Mouse (Mus musculus) adrenal gland, postnatal 36 days (tissue): ENCODE data around the gene Sh2d4b. TPM values are rescaled to one million over a fixed set of nuclear protein-coding genes. Genes with fewer than 3 reads are reported as not detected.

ENCODE experiments used
- DNase-seq, 2 experiments: peaks; one replicate each; pipeline ENCODE4 v3.0.0; 2021; ENCODE audit warnings: mixed read lengths in 1 of 2
- long read RNA-seq, 2 experiments: library from polyadenylated mRNA; stranded (forward); transcript quantifications; one replicate each; pipeline ENCODE4 v2.0.0; 2021; ENCODE audit warnings: borderline sequencing depth in 2 of 2
- total RNA-seq, 2 experiments: library from RNA; stranded (reverse); gene quantifications; 2 replicates each; pipeline ENCODE4 v1.2.3; 2021

Gene Sh2d4b
- total RNA-seq, result 1 to 10 TPM; 1.2 to 2.6 TPM
- long read RNA-seq, experiment 1, result 0 reads
- long read RNA-seq, experiment 2, result 0 reads

- no peak for DNase-seq
Observed at GRCm38 (mm10) chr14:40893196-40893595, at the start of gene Sh2d4b. Gene Sh2d4b (minus strand): TSS chr14:40893266.

DNA sequence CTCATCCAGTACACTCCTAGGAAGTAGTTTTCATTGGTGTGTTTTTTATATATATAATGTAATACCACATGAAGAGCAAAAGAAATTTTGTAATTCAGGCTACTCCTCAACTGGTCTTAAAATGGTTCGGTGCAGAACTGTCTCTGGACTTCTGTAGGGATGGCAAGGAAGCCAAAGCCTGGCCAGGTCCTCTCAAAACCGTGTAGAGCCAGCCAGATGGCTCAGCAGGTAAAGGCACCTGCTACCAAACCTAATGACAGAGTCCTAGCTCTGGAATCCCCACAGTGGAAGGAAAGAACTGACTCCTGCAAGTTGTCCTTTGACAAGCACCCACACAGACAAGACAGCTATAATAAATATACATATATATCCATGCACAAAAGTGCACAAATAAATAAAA, 49.4 kb upstream of the Sh2d4b start:
- DNase-seq, result no peak

DNA sequence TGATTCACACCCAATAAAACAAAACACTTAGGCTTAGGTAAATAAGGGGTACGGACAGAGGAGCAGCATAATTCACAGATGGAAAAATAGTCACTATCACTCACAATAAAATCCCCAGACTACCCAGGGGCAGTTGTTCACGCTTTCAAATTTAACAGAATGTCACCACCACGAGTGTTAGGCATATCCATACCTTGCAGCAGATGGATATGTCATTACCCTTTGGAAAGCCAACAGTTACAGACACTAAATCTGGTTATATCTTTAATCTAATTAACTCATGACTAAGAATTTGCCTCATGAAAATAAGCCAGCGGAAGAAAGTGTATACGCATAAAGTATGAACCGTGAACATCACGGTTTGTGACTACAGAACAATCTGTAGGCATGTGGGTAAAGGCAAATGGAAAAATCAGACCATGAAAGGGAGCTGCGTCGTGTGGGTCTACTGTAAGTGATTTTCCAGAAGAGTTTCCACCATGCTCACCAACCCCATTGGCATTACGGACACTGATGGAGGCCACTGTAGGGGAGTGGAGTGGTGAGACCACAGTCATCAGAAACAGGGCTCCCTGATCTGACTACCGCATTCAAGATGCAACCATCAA, 45.4 kb upstream of the Sh2d4b start:
- no peak for DNase-seq

DNA sequence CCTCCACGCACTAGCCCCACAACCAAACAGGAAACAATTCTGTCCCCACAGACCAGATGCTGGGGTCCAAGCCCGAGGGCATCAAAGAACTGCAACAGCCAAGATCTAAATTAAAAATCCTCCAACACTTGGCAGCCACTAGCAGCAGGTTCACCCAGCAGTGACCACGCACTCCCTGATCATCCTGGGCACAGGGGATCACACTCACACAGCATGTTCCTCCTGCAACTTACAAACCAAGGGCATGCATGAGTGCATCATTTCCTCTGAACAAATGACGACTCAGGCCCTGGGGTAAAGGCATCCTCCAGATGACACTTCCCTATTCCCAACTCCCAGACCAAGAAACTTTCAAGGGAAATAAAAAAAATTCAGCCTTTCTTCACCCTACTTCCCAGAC, 44.0 kb upstream of the Sh2d4b start:
- DNase-seq, result no peak

GRCm38 (mm10) chr14:40935481-40935880, 42.4 kb upstream of the Sh2d4b start:
- DNase-seq, result no peak

DNA sequence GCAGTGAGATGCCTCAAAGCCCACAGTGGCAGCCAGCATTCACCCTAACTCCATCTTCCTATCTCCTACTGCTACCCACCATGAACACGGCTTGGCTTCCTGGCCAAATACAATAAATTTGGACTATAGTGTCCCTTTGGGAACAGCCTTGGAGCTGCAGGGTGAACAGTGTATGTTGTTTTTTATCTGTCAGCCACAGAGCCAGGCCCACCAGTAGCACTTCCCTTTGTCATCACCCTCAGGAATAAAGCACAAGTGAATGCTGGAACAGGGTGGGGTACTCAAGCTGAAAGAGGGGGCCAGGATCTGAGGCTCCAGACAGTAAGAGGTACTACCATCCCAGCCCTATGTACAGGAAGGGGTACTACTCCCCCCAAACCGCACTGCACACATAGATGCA, 42.0 kb upstream of the Sh2d4b start:
- DNase-seq, result no peak

- no peak for DNase-seq
Observed at GRCm38 (mm10) chr14:40933328-40933727, 40.3 kb upstream of the Sh2d4b start.

- DNase-seq, result no peak
Observed at GRCm38 (mm10) chr14:40932225-40932624, 39.2 kb upstream of the Sh2d4b start.

DNA sequence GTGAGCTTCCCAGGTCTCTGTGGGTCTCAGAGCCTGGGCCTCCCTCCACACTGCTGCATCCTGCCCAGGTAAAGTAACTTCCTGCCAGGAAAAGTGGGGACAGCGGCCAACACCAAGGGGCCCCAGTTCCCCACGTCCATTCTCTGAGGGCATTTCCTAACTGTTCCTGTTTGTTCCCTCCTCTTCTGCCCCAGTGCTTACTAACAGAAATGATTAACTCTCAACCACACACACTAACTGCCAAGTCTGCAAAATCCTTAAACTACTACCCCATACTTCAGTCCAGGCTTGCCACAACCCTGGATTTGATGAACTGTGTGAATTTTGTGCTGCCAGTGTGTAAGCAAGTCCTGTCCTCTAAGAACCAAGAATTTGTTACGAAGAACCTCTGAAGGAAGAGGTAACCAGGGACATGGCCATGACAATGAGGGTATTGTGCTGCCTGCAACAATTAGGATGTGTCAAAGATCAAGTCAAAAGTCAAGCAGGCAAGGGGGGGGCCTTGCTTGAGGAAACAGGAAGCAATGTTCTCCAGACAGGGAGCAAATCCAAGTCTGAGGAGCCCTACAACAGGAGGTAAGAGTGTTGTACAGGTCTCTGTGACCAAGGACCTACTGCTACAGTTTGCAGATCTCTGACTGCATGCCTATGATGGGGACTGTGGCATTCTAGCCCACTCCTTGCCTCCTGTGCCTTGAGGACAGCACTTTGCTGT, 38.2 kb upstream of the Sh2d4b start:
- peak in 1 of 2 experiments; percentile 40 for DNase-seq

DNA sequence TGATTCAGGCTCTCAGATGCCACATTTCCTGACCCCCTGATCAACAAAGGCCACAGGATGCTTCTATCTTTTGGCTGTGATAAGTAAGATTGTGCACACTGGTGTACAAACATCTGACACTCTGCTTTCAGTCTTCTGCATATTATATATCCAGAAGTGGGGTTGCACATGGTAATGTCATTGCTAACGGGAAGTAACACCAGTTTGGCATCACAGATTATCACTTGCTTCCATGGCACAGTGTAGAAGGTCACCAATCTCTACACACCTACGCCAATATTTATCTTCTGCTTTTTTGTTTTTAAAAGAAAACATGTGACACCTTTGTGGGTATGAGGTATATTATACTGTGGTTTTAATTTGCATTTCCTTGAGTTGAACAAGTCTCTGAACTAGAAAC, 36.9 kb upstream of the Sh2d4b start:
- DNase-seq, result no peak

DNA sequence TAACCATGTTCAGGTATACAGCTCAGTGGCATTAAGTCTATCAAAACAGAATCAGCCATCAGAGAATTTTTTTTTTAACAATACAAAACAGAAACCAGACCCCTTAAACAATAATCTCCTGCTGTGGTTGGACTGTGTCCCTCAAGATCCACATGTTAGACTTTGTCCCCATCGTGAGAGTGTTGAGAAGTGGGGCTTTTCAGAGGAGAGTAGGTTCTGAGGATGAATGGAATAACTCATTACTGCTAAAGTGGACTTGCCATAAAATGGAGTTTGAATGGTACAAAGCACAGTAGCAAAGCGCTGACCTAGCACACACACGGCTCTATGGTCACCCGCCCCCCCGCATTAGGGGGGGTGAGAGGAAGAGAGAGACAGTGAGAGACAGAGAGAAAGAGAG, 35.8 kb upstream of the Sh2d4b start:
- no peak for DNase-seq

- DNase-seq, result no peak
Observed at GRCm38 (mm10) chr14:40927041-40927440, 34.0 kb upstream of the Sh2d4b start.

DNA sequence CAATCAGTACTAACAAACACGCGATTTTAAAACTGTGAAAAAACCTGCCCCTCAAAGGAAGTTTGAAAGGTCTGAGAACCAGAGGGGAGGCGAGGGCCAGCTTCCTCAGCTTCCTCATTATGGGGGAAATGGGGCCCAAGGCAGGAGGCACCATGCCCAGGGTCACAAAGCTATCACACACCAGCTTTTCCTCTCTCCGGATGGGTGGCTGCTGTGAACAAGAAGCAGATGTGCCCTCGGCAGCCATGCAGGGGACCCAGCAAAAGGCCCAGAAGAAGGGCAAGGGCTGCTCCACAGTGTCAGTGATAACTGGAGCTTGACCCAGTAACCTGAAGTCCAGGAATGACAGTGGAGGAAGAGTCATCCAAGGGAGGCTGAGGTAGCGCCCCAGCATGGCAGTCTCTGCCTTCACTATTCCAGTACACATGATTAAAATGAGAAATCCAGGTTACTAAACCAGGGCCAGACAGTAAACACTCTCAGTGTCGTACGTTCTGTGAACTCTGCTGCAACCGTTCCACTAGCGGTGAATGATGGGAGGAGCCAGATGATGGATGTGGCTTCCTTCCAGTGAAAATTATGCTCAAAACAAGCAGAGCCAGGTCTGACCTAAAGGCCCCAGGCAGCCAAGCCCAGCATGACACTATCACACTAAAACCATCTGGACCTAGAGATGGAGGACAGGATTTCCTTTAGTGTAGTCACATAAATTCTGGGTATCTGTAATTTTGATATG, 31.5 kb upstream of the Sh2d4b start:
- DNase-seq, result peak in 1 of 2 experiments; percentile 29

GRCm38 (mm10) chr14:40921241-40921640, 28.2 kb upstream of the Sh2d4b start:
- no peak for DNase-seq

DNA sequence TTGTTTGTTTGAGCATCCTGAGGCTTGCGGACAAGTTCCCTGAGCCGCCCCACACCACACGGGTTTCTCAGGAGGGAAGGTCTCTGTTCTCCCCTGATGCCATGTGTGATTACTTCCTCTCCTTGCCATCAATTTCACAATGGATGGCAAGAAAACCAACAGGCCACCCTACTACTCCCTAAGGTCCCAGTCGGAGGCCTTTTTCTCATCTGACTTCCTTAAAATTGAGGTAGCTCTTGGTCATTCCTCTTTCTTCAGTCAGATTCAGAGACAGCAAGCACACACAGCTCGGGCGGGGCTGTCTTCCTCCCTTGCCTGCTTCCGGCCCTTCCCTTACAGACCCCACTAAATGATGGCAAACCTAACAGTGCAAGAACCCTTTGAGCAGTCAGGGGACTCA, 26.5 kb upstream of the Sh2d4b start:
- DNase-seq, result no peak

- DNase-seq, result no peak
Observed at GRCm38 (mm10) chr14:40918477-40918876, 25.4 kb upstream of the Sh2d4b start.

DNA sequence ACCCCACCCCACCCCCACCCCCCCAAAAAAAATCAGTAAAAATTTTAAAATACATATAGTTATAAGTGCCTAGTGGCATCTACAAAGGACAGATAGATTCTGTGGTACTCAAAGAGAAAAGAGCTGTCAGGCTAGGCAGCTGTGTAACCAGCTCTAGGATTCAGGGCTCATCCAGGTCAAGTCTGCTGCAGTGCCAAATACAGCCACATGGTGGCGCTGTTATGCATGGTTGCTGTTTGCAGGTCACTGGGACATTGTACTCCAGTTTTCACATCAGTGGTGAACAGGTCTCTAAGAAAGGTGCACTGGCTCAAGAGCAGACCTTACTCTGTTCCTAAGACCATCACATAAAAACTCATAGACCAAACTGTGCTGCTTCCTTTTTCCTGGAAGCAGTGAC, 24.6 kb upstream of the Sh2d4b start:
- peak; percentile 90 to 92 for DNase-seq

GRCm38 (mm10) chr14:40916667-40917066, 23.6 kb upstream of the Sh2d4b start:
- no peak for DNase-seq

GRCm38 (mm10) chr14:40915838-40916237, 22.8 kb upstream of the Sh2d4b start:
- no peak for DNase-seq

GRCm38 (mm10) chr14:40914701-40915100, 21.6 kb upstream of the Sh2d4b start:
- DNase-seq, result peak; percentile 49 to 69

DNA sequence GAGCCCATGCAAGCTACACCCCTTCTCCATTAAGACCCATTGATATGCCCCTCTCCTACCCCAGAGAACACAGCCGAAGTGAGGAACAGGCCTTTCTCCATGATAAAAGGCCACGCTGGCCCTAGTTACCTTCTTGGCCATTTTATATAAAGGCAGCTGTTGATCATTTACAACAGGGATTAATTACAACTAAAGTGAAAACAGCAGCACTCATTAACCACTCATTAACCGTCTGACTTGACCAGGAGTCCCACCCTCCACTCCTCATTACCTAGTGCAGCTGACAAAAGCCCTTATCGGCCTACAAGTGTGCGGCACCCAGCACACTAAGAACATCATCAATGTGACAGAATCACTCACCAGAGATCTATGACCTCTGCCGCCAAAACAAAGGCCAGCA, 20.6 kb upstream of the Sh2d4b start:
- DNase-seq, result no peak

DNA sequence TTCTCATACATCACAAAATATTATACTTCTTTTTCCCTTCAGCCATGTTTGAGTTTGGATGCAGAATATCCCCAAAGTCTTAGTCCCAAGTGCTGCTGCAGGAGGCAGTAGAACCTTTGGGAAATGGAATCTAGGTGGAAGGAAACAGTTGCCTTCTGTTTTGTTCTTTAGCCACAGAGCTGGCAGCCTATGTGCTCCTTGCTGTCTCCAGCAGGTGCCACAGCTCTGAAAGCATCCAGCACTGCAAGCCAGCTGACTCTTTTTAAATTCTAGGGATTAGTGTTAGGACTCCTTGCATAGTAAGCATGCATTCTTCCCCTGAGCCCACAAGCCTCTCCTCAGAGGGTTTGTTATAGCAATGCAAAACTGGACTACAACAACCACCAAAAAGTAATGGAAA, 18.5 kb upstream of the Sh2d4b start:
- no peak for DNase-seq

DNA sequence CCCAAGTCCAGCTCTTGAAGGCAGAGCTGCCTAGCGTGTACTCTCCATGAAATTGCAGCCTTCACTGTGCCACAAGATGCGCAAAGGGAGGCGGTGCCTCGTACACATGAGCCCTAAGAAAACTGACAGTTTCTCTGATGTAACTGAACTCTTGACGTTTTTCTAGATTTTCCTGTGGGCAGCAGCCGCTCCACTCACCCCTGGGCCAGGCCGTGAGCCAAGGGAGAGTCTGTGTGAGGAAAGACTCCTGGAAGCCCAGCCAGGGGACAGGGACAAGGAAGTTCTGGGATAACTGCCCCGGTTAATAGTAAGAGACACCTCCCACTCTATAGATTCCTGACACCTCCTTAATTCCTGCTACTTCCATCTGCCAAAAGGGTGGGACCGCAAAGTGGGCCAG, 15.7 kb upstream of the Sh2d4b start:
- no peak for DNase-seq
